22 mouse cellular contexts compared by ENCODE assay signal in the genomic region with DNA sequence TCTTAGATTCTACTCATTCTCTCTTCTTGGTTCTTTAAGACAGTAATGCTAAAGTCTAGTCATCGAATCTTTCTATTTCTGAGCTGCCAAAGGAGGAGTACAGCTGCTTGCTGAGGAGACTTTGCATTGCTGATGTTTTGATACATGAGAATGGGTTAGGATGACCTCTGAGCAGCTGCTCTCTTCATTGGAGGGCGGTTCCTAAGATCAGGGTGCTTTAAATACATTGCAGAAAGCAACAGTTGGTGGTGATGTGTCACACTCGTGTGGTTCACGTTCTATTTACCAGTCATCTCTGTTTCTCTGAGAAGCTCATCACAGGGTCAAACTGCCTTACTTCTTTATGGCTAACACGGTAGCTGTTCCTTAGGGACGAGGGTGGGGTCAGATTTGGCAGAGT. TPM values are rescaled to one million over a fixed set of nuclear protein-coding genes. Genes with fewer than 3 reads are reported as not detected.
DNase-seq lines count a peak whose midpoint lies in the region; ATAC-seq and TF ChIP-seq lines count a peak whose summit lies in the region.
"Had no signal": no experiment of that assay in that cellular context is flagged by ENCODE, and none has a peak within 500 bp of the region (broad histone marks: within the 10 kb centered on the region; RNA-seq: fewer than 3 reads in every experiment).

No protein-coding gene starts in this region.

- no peak overlapping the region for H3ac ChIP-seq in C2C12 (ENCODE audit: control insufficient read depth, insufficient read length, low read depth)

- H3K9me3 ChIP-seq in heart, embryonic 10.5 days = no peaks in the 10 kb centered on the region
- no peaks in the 10 kb centered on the region for H3K9me3 ChIP-seq in forebrain, embryonic 13.5 days (replicated peaks)
- H3K9me3 ChIP-seq: forebrain, embryonic 12.5 days; hindbrain, embryonic 12.5 days; limb, embryonic 13.5 days; liver, embryonic 15.5 days; neural tube, embryonic 12.5 days had no signal

- H3K4me3 ChIP-seq in heart, embryonic 10.5 days = no peak overlapping the region
- H3K4me3 ChIP-seq in C2C12 (ENCODE audit: insufficient read depth, poor library complexity, severe bottlenecking) = no peak overlapping the region
- no peak overlapping the region for H3K4me3 ChIP-seq in forebrain, embryonic 13.5 days
- H3K4me3 ChIP-seq: forebrain, embryonic 12.5 days; hindbrain, embryonic 12.5 days; limb, embryonic 13.5 days; liver, embryonic 15.5 days; neural tube, embryonic 12.5 days had no signal

- no peaks in the 10 kb centered on the region for H3K79me2 ChIP-seq in C2C12 (ENCODE audit: control insufficient read depth, insufficient read depth)

- H3K9ac ChIP-seq in forebrain, embryonic 13.5 days = no peak overlapping the region
- H3K9ac ChIP-seq: forebrain, embryonic 12.5 days; hindbrain, embryonic 12.5 days; limb, embryonic 13.5 days; liver, embryonic 15.5 days; neural tube, embryonic 12.5 days had no signal

- no peak for TF ChIP-seq CTCF in C2C12 (IDR thresholded peaks at IDR 0.05; ENCODE audit: control insufficient read depth, insufficient read depth, insufficient read length)

- H3K27me3 ChIP-seq in heart, embryonic 10.5 days (ENCODE audit: insufficient read depth, poor library complexity, severe bottlenecking) = no peaks in the 10 kb centered on the region
- no peaks in the 10 kb centered on the region for H3K27me3 ChIP-seq in C2C12 (ENCODE audit: control insufficient read depth, insufficient read depth, insufficient read length)
- H3K27me3 ChIP-seq in forebrain, embryonic 13.5 days = no peaks in the 10 kb centered on the region
- H3K27me3 ChIP-seq: forebrain, embryonic 12.5 days; hindbrain, embryonic 12.5 days; limb, embryonic 13.5 days; liver, embryonic 15.5 days; neural tube, embryonic 12.5 days had no signal

- no peak overlapping the region for H3K27ac ChIP-seq in heart, embryonic 10.5 days
- H3K27ac ChIP-seq in forebrain, embryonic 13.5 days = no peak overlapping the region
- H3K27ac ChIP-seq: forebrain, embryonic 12.5 days; hindbrain, embryonic 12.5 days; limb, embryonic 13.5 days; liver, embryonic 15.5 days; neural tube, embryonic 12.5 days had no signal

- H3K36me3 ChIP-seq in heart, embryonic 10.5 days = 0 out of 2 replicates have a peak, but pooled peaks cover 9% of the 10 kb centered on the region
- peaks cover 6% of the 10 kb centered on the region for H3K36me3 ChIP-seq in C2C12 (ENCODE audit: control insufficient read depth, insufficient read depth)
- peaks cover 24% of the 10 kb centered on the region; the same call in 1 of the 2 replicates for H3K36me3 ChIP-seq in forebrain, embryonic 13.5 days (ENCODE audit: poor library complexity, severe bottlenecking)

- peak; percentile 6 to 11 for DNase-seq in heart, postnatal 36 days
- no peak for DNase-seq in heart, embryonic 10.5 days (ENCODE audit: low spot score)
- DNase-seq in R1 (ENCODE audit: low read depth, low spot score) = peak; percentile 29
- DNase-seq in gastrocnemius, postnatal 14 days = peak; percentile 47
- DNase-seq in cerebellum, postnatal 14 days = no peak
- no peak for DNase-seq in embryo, embryonic 11 days
- DNase-seq: adrenal gland, postnatal 10 days; B cell, adult 2 months; cerebellum, adult 11 months; cerebellum, postnatal 25 days; kidney, adult 8-10 months; spleen, adult 18-20 months; thymus, postnatal 25 days had no signal

- WGBS in heart, embryonic 10.5 days = 79% methylated on average over 6 of the region's 6 CpGs
- 90% methylated on average over 6 of the region's 6 CpGs for WGBS in forebrain, embryonic 13.5 days

- no peak for ATAC-seq in forebrain, embryonic 13.5 days
- ATAC-seq: activated CD4-positive, CD25-positive, alpha-beta regulatory T cell, adult 4 months; inflammation-experienced regulatory T-cells, adult 6 months had no signal

- no peak overlapping the region for H3K4me2 ChIP-seq in forebrain, embryonic 13.5 days
- H3K4me2 ChIP-seq: forebrain, embryonic 12.5 days; hindbrain, embryonic 12.5 days; limb, embryonic 13.5 days; liver, embryonic 15.5 days; neural tube, embryonic 12.5 days had no signal

- no peaks in the 10 kb centered on the region for H3K4me1 ChIP-seq in heart, embryonic 10.5 days
- no peaks in the 10 kb centered on the region for H3K4me1 ChIP-seq in forebrain, embryonic 13.5 days
- H3K4me1 ChIP-seq: forebrain, embryonic 12.5 days; hindbrain, embryonic 12.5 days; liver, embryonic 15.5 days; neural tube, embryonic 12.5 days had no signal

- no peaks in the 10 kb centered on the region for H3K79me3 ChIP-seq in C2C12 (ENCODE audit: low read depth)

- intact Hi-C loops in heart, postnatal 36 days (cut with DNase I) = no loop called here
- intact Hi-C loops in gastrocnemius, postnatal 14 days (cut with DNase I; ENCODE audit: low total_unique reads) = no loop called here

TF ChIP-seq in C2C12, 6 proteins besides CTCF, POLR2A, EP300 and RAD21:
- TF ChIP-seq FOSL1 (IDR thresholded peaks at IDR 0.05; ENCODE audit: insufficient read depth, low read length, poor library complexity, severe bottlenecking) = no peak
- peak; percentile 16 for TF ChIP-seq MYOD1 (IDR thresholded peaks at IDR 0.05; ENCODE audit: control insufficient read depth, insufficient read length, low read depth)

RNA-seq across cellular contexts. Expression of gene Dis3l2, which starts 54.5 kb away (rescaled TPM):
- 10 to 100 TPM; 11.4 to 12.4 TPM for total RNA-seq in heart, postnatal 36 days (2021)
- polyA plus RNA-seq in heart, embryonic 10.5 days (2016; fragmentation: Nextera tagmentation; extraction: Ambion mirVana) = 20.6 and 23.2 TPM in 2 replicates
- 6.6 TPM for polyA plus RNA-seq in C2C12 (2012; fragmentation: generic; extraction: Trizol)
- 10 to 100 TPM; 11.1 to 12.0 TPM for total RNA-seq in gastrocnemius, postnatal 14 days (2021)
- polyA plus RNA-seq in forebrain, embryonic 13.5 days (2015; fragmentation: Nextera tagmentation; extraction: Ambion mirVana) = 35.8 and 39.2 TPM in 2 replicates

Comparison
In these comparisons a context has a peak if more than half of its experiments do, and no peak if none do; other contexts are left out.
1. DNase-seq: peak in heart, postnatal 36 days (2 of 2), R1 (single experiment) and gastrocnemius, postnatal 14 days (single experiment); none in heart, embryonic 10.5 days (single experiment), cerebellum, postnatal 14 days (0 of 2) and embryo, embryonic 11 days (single experiment).